Mouse (Mus musculus) brown adipose tissue, adult 24 weeks (tissue): ENCODE data around the gene Speer4f2. TPM values are rescaled to one million over a fixed set of nuclear protein-coding genes. Genes with fewer than 3 reads are reported as not detected.
"Not testable (repeated sequence)": the region's sequence is repeated elsewhere in the genome, so short reads cannot be mapped to it uniquely, and the experiment has no call there.

Experiments used
- H3K27ac ChIP-seq: fragments of 200-500 bp; replicated peaks from 2 replicates; pipeline ENCODE4 v1.5.1; 2012; ENCODE audit warnings: low read depth, mild to moderate bottlenecking, low read length
- H3K4me1 ChIP-seq: fragments of 200-500 bp; 2 replicates; pipeline ENCODE4 v1.6.1; 2012; ENCODE audit warnings: low read length, mixed read lengths; ENCODE audit not compliant: control insufficient read depth, insufficient read depth, insufficient read length
- H3K4me3 ChIP-seq: fragments of 200-500 bp; 2 replicates; pipeline ENCODE4 v1.5.1; 2012; ENCODE audit warnings: low read depth, mild to moderate bottlenecking, low read length, moderate library complexity; ENCODE audit not compliant: insufficient read depth
- polyA plus RNA-seq: library from polyadenylated mRNA; stranded (reverse); fragments of >200 nt; gene quantifications from 2 replicates; pipeline ENCODE4 v1.2.4, GENCODE M21; 2012; ENCODE audit not compliant: missing spikeins, insufficient read depth, insufficient read length

Speer4f2 gene
- polyA plus RNA-seq: not detected in 2 replicates

DNA sequence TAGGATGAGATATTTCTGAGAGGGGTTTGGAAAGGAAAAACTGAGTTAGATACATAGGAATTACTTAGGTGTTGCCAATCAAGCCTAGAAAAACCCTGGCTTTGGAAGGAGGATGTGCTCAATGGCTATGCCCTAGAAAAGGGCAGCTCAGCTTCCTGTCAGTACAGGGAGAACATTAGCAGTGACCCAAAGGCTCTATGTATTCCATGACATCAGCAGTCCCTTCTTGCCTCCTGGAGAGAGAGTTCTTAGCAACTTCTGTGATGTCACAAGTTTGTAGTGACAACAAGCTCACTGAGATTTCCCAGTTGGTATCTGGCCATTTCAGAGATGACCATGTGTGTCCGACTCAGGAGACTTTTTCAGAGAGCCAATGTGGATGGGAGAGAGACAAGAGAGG lies at the start of gene Speer4f2:
Gene Speer4f2 (plus strand): TSS at position 301 of the 400 bp plus-strand sequence.
- not testable (repeated sequence) for H3K4me3 ChIP-seq

GRCm38 (mm10) chr5:17328946-17329566 lies 43.9 kb upstream of the Speer4f2 start:
- H3K27ac ChIP-seq: no peak overlapping the region

More for the DNA sequence above, at the start of gene Speer4f2:
- not testable (repeated sequence) for H3K27ac ChIP-seq, H3K4me1 ChIP-seq

GRCm38 (mm10) chr5:17334836-17335235 lies 38.1 kb upstream of the Speer4f2 start:
- Histone ChIP-seq H3K27ac (no peak overlapping the region), H3K4me3 (no peak overlapping the region), H3K4me1 (no peaks in the 10 kb centered on the region)

More at GRCm38 (mm10) chr5:17328946-17329566, 43.9 kb upstream of the Speer4f2 start:
- Histone ChIP-seq H3K4me1 (no peaks in the 10 kb centered on the region), H3K4me3 (no peak overlapping the region)

- H3K27ac ChIP-seq, H3K4me1 ChIP-seq, H3K4me3 ChIP-seq: not testable (repeated sequence)
These were observed 27.2 kb upstream of the Speer4f2 start for GRCm38 (mm10) chr5:17345741-17346140.

DNA sequence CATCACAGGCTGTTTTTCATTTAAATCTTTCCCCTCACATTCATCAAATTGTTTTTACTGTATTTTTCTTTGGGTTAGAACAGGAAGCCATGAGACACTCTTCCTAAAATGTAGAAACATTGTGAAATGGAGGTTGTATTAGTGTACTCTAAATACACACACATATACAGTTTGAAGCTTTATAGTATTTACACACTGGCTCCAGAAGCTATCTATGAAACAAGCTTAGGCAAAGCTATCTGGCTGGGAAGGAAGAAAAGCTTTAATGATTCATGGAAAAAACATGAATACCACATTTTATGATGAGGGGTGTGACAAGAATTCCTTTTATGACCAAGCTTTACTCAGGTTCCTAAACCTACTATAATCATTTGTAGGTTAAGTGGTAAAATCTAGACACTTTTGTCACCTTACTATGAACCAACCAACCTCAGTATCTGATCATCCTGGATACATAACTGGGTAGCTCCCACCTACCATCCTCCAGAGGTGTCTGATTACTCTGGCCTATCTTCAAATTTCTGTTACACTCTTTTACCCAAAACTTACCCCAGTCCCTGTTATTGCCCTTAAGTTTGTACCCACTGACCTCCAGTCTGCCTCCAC lies 13.5 kb upstream of the Speer4f2 start:
- H3K27ac ChIP-seq: no peak overlapping the region
- no peak overlapping the region for H3K4me3 ChIP-seq
- no peaks in the 10 kb centered on the region for H3K4me1 ChIP-seq

GRCm38 (mm10) chr5:17389926-17390325 lies 16.9 kb downstream of the Speer4f2 start:
- H3K27ac ChIP-seq: no peak overlapping the region
- H3K4me1 ChIP-seq: no peaks in the 10 kb centered on the region
- no peak overlapping the region for H3K4me3 ChIP-seq

- H3K4me3 ChIP-seq: no peak overlapping the region
These were observed 18.2 kb downstream of the Speer4f2 start for GRCm38 (mm10) chr5:17391207-17391606.

DNA sequence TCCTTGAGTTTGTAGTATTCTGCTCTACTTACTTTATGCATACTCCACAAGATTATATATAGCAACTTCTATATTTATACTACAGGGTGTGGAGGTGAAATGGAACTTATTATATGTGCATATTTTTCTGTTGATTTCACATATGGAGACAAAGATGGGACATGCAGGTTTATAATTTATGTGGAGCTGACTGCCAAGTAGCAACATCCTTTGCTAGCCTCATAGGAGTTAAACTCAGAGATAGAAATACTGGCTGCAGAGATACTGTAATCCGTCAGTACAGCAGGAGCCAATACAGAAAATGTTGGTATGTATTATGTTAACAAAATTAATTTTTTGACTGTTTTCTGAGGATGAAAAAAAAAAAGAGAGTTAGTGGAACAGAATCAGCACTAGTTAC lies 27.6 kb downstream of the Speer4f2 start:
- Histone ChIP-seq H3K4me3 (no peak overlapping the region), H3K27ac (no peak overlapping the region), H3K4me1 (no peaks in the 10 kb centered on the region)

More at GRCm38 (mm10) chr5:17391207-17391606, 18.2 kb downstream of the Speer4f2 start:
- no peaks in the 10 kb centered on the region for H3K4me1 ChIP-seq
- no peak overlapping the region for H3K27ac ChIP-seq

DNA sequence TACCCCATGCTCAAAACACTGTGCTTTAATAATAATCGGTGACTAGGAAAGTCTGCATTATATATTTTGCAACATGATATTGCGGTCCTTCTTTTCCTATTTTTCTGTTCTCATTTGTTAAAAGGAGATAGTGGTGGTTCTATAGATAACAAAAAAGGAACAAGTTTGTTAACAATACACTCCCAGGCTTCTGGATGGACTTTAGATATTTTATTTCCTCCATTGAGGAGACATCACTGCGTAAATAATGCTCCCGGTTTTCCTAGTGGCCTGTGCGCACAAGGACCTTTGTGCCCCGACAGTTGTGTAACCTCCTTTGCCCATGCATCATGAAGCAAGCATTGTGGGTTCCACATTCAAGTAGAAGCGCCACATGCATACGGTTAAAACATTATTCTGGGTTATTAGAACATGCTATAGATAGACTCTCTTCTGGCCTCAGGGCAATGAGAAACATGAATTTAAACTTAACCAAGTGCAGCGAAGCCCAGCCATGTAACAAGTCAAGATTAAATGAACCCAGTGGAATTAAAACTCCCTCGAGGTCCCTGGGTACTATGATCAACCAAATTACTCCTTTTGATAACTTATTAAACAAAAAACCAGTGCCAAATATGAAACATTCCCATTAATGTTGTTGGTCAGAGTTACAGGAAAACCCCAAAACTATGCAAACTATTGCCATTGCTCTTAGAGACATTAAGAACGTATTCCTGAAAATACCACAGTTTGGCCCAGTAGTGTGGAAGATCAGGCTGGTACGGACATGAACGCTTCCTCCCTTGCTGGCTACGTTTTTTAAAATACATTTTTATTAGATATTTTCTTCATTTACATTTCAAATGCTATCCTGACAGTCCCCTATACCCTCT lies 28.5 kb downstream of the Speer4f2 start:
- Histone ChIP-seq H3K4me1 (no peaks in the 10 kb centered on the region), H3K27ac (no peak overlapping the region), H3K4me3 (no peak overlapping the region)

GRCm38 (mm10) chr5:17402330-17403125 lies 29.5 kb downstream of the Speer4f2 start:
- no peak overlapping the region for H3K27ac ChIP-seq
- H3K4me3 ChIP-seq: no peak overlapping the region
- no peaks in the 10 kb centered on the region for H3K4me1 ChIP-seq

DNA sequence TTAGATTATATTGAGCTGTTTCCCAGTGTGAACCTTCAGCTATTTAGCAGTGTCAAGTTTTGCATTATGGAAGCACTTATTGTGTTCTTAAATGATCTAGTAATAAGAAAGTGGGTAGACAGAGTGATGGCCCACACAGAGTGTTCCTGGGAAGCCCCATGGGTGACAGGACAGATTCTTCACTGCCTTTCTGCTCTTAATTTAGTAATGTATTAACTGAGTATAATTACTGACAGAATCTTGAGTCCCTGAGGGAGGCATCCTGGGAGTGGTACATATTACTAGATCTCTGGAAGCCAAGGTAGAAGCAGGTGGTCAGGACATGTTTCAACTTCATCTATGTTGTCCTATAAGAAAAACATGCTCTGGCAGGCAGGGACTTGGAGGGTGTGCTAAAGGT lies 30.6 kb downstream of the Speer4f2 start:
- Histone ChIP-seq H3K27ac (no peak overlapping the region), H3K4me1 (no peaks in the 10 kb centered on the region), H3K4me3 (no peak overlapping the region)

- no peak overlapping the region for H3K4me3 ChIP-seq
- no peaks in the 10 kb centered on the region for H3K4me1 ChIP-seq
These were observed 36.1 kb downstream of the Speer4f2 start for GRCm38 (mm10) chr5:17408924-17409660.

GRCm38 (mm10) chr5:17417201-17417600 lies 44.2 kb downstream of the Speer4f2 start:
- H3K4me1 ChIP-seq: no peaks in the 10 kb centered on the region
- H3K27ac ChIP-seq: no peak overlapping the region
- no peak overlapping the region for H3K4me3 ChIP-seq

More at GRCm38 (mm10) chr5:17408924-17409660, 36.1 kb downstream of the Speer4f2 start:
- no peak overlapping the region for H3K27ac ChIP-seq

DNA sequence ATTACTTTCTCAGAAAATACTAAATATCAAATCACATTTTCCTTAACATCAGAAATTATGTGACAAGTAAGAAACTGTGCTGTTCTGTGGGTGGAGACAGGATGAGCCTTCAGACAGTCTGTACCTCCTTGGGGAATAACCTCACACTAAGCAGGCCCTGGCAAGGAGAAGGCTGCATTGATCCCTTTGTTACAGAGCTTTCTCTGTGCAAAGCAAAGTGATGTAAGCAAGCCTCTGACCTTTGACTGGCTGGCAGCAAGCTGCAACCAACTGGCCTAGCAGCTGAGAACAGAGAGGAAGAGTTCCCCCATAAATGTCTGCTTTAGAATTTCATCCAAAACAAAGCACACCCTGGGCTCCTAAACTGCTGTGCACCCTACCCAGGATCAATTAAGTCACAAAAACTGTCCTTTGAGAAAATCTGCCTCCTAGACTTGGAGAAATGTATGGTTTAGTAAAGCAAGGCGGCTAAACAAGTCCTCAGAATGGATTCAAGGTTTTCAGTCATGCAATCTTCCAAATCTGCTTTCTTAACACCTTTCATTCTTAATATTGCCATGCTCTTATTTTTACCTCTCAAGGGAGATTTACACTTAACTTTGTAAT lies 46.3 kb downstream of the Speer4f2 start:
- H3K27ac ChIP-seq: no peak overlapping the region
- no peak overlapping the region for H3K4me3 ChIP-seq
- no peaks in the 10 kb centered on the region for H3K4me1 ChIP-seq
